Mouse (Mus musculus) limb, embryonic 13.5 days (tissue): ENCODE data around the gene Kcnc4. TPM values are rescaled to one million over a fixed set of nuclear protein-coding genes. Genes with fewer than 3 reads are reported as not detected.

Experiments used
- ATAC-seq: fragments of 200-750 bp; cut with Nextera tagmentation; 2 replicates; pipeline ENCODE4 v1.8.0; 2017; ENCODE audit warnings: low read depth, moderate number of reproducible peaks, moderate TSS enrichment; ENCODE audit not compliant: low FRiP score
- H3K27ac ChIP-seq: fragments of 300-500 bp; sonication (generic); 2 replicates; pipeline ENCODE4 v1.5.1; 2015; ENCODE audit warnings: inconsistent platforms, mild to moderate bottlenecking, moderate library complexity
- H3K27me3 ChIP-seq: fragments of 300-500 bp; sonication (generic); 2 replicates; pipeline ENCODE4 v1.6.1; 2015; ENCODE audit warnings: mild to moderate bottlenecking, inconsistent platforms
- H3K36me3 ChIP-seq: fragments of 300-500 bp; sonication (generic); 2 replicates; pipeline ENCODE4 v1.6.1; 2015; ENCODE audit warnings: inconsistent platforms, mild to moderate bottlenecking, moderate library complexity
- H3K4me1 ChIP-seq: fragments of 300-500 bp; sonication (generic); 2 replicates; pipeline ENCODE4 v1.6.1; 2015; ENCODE audit warnings: inconsistent platforms
- H3K4me2 ChIP-seq: fragments of 300-500 bp; sonication (generic); replicated peaks from 2 replicates; pipeline ENCODE4 v1.6.1; 2015; ENCODE audit warnings: inconsistent platforms, mild to moderate bottlenecking, moderate library complexity
- H3K4me3 ChIP-seq: fragments of 300-500 bp; sonication (generic); 2 replicates; pipeline ENCODE4 v1.5.1; 2015; ENCODE audit warnings: moderate library complexity, mild to moderate bottlenecking, inconsistent platforms
- H3K9ac ChIP-seq: fragments of 300-500 bp; sonication (generic); 2 replicates; pipeline ENCODE4 v1.6.1; 2015; ENCODE audit warnings: mild to moderate bottlenecking, inconsistent platforms
- H3K9me3 ChIP-seq: fragments of 300-500 bp; sonication (generic); 2 replicates; pipeline ENCODE4 v1.6.1; 2016; ENCODE audit warnings: inconsistent platforms
- WGBS: fragments of 180-500 bp; shearing (Covaris S2); methylation state at CpG from one replicate; pipeline ENCODE4 v1.1.7; 2015; 5-methylcytosine and 5-hydroxymethylcytosine counted together
- polyA plus RNA-seq: library from polyadenylated mRNA; unstranded; fragments of >200 nt; fragmentation: Nextera tagmentation; extraction: Ambion mirVana; gene quantifications from 2 replicates; pipeline ENCODE4 v1.2.1, GENCODE M21; 2015

The Kcnc4 gene
- 0.18 and 0.36 TPM in 2 replicates for polyA plus RNA-seq

DNA sequence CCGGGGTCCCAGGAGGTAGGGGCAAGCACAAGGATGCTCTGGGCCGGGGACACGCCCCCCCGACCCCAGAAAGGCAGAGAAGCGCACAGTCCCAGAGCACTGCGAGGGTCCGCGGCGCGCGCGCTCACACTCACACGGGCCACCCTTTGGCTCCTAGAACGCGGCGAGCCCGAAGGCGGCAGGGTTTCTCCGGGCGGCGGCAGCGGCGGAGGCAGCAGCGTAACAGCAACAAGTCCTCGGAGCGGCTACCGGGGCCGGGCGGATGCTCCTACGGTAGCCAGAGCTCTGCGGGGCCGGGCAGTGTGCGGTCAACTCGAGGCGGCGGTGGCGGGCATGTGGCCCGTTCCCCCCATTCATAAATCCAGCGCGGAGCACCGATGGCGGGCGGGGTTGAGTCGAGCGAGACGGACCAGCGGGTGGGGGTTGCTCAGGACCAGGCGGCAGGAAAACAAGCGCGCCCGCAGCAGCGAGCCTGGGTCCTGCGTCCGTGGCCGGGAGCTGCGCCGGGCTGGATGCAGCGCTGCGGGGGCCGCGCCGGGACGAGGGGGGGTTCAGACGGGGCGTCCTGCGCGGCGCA is at the start of gene Kcnc4:
Kcnc4 (minus strand) TSS at position 357 of the 577 bp plus-strand sequence.
- Histone ChIP-seq H3K4me3 (peak within 1 kb of the TSS; percentile 58), H3K9ac (peak within 1 kb of the TSS; percentile 60), H3K36me3 (no peaks in the 10 kb centered on the region), H3K27me3 (peaks cover 96% of the 10 kb centered on the region), H3K4me2 (peak within 1 kb of the TSS; percentile 100), H3K4me1 (peaks cover 27% of the 10 kb centered on the region), H3K27ac (no peak within 1 kb of the TSS), H3K9me3 (no peaks in the 10 kb centered on the region)
- ATAC-seq = peak; percentile 53
- under 1% methylated on average over 56 of the region's 68 CpGs for whole genome bisulfite sequencing

- H3K27me3 ChIP-seq = no peaks in the 10 kb centered on the region
- WGBS = 63% methylated on average over 8 of the region's 8 CpGs
- no peak for ATAC-seq
- H3K4me3 ChIP-seq = no peak overlapping the region
- H3K9ac ChIP-seq = no peak overlapping the region
- H3K4me1 ChIP-seq = peaks cover 28% of the 10 kb centered on the region
- H3K36me3 ChIP-seq = no peaks in the 10 kb centered on the region
- H3K4me2 ChIP-seq = no peak overlapping the region
- no peak overlapping the region for H3K27ac ChIP-seq
- no peaks in the 10 kb centered on the region for H3K9me3 ChIP-seq
Observed at GRCm38 (mm10) chr3:107508696-107509095, 49.3 kb upstream of the Kcnc4 start.

DNA sequence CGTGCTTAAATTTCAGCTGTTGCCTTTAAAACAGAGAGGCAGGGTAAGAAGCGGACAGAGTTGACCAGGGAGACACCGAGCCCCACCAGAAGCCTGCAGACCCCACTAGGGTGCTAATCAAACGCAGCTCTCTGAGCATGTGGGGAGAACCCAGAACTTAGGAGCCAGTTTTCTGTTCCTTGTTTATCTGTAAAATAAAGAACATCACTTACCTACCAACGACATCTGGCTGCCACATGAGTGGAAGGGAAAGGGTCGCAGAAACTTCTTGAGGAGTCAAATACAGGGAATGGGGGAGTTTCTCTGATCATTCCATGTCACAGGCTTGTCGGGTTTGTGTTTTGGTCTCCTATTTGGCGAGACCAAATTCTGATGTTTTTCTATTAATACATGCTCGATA is 48.6 kb upstream of the Kcnc4 start:
- Histone ChIP-seq H3K27ac (no peak overlapping the region), H3K9me3 (no peaks in the 10 kb centered on the region), H3K36me3 (no peaks in the 10 kb centered on the region), H3K4me2 (no peak overlapping the region), H3K27me3 (no peaks in the 10 kb centered on the region), H3K4me1 (peaks cover 28% of the 10 kb centered on the region), H3K9ac (no peak overlapping the region), H3K4me3 (no peak overlapping the region)
- ATAC-seq = no peak
- WGBS = 38% methylated on average over 9 of the region's 9 CpGs

- H3K4me1 ChIP-seq = peaks cover 28% of the 10 kb centered on the region
- 52% methylated on average over 4 of the region's 4 CpGs for WGBS
- no peak overlapping the region for H3K4me3 ChIP-seq
- ATAC-seq = no peak
- no peak overlapping the region for H3K4me2 ChIP-seq
- no peak overlapping the region for H3K9ac ChIP-seq
- H3K36me3 ChIP-seq = no peaks in the 10 kb centered on the region
- H3K9me3 ChIP-seq = no peaks in the 10 kb centered on the region
- no peak overlapping the region for H3K27ac ChIP-seq
- H3K27me3 ChIP-seq = no peaks in the 10 kb centered on the region
Observed at GRCm38 (mm10) chr3:107506531-107506930, 47.2 kb upstream of the Kcnc4 start.

- Histone ChIP-seq H3K27me3 (no peaks in the 10 kb centered on the region), H3K9me3 (no peaks in the 10 kb centered on the region), H3K9ac (no peak overlapping the region), H3K4me3 (no peak overlapping the region), H3K27ac (no peak overlapping the region), H3K4me2 (no peak overlapping the region), H3K4me1 (peaks cover 28% of the 10 kb centered on the region), H3K36me3 (peaks cover 3% of the 10 kb centered on the region)
- WGBS = 68% methylated on average over 4 of the region's 4 CpGs
- ATAC-seq = no peak
Observed at GRCm38 (mm10) chr3:107505464-107506367, 46.4 kb upstream of the Kcnc4 start.

DNA sequence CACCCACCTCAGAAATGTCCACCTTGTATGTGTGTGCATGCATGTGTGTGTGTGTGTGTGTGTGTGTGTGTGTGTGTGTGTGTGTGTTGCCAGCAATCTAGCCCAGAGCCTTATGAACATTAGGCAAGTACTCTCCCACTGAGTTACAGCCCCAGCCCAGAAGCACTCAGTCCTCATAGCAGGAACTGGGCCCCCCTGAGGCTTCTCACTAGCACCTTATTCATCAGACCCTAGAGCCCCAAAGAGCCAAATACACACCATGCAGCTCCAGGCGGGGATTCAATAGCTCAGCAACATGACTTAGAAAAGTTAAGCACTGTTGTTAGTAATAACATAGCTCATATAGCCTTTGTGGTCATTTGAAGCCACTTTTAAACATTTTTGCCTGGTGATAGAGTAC is 45.2 kb upstream of the Kcnc4 start:
- H3K36me3 ChIP-seq = peaks cover 15% of the 10 kb centered on the region
- H3K27me3 ChIP-seq = no peaks in the 10 kb centered on the region
- no peak overlapping the region for H3K4me3 ChIP-seq
- no peak overlapping the region for H3K9ac ChIP-seq
- peaks cover 28% of the 10 kb centered on the region for H3K4me1 ChIP-seq
- H3K9me3 ChIP-seq = peaks cover 11% of the 10 kb centered on the region
- no peak overlapping the region for H3K4me2 ChIP-seq
- no peak overlapping the region for H3K27ac ChIP-seq
- no peak for ATAC-seq
- 66% methylated on average over 1 of the region's 1 CpGs for WGBS

DNA sequence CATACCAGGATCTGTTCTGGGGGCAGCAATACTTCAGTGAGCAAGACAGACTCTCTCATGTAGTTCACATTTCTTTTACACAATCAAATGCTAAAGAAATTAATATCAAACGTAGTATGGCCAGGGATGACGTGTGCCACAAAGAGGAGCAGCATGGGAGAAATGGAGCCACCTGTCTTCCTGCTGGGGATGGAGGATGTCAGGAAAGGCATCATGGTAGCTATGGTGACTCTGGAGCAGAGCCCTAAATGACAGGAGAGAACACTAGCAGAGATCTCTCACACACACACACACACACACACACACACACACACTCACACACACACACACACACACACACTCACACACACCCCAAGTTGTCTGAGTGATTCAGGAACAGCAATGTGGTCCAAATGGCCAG is 44.4 kb upstream of the Kcnc4 start:
- H3K27me3 ChIP-seq = no peaks in the 10 kb centered on the region
- H3K4me2 ChIP-seq = no peak overlapping the region
- peaks cover 15% of the 10 kb centered on the region for H3K9me3 ChIP-seq
- H3K27ac ChIP-seq = no peak overlapping the region
- H3K4me1 ChIP-seq = peaks cover 26% of the 10 kb centered on the region
- no peak overlapping the region for H3K4me3 ChIP-seq
- no peak for ATAC-seq
- no peak overlapping the region for H3K9ac ChIP-seq
- H3K36me3 ChIP-seq = peaks cover 21% of the 10 kb centered on the region
- 80% methylated on average over 2 of the region's 2 CpGs for WGBS

GRCm38 (mm10) chr3:107501702-107502151 is 42.4 kb upstream of the Kcnc4 start:
- peaks cover 21% of the 10 kb centered on the region for H3K36me3 ChIP-seq
- H3K27me3 ChIP-seq = no peaks in the 10 kb centered on the region
- peaks cover 19% of the 10 kb centered on the region for H3K4me1 ChIP-seq
- H3K9ac ChIP-seq = no peak overlapping the region
- 18% methylated on average over 7 of the region's 7 CpGs for WGBS
- peaks cover 15% of the 10 kb centered on the region for H3K9me3 ChIP-seq
- no peak overlapping the region for H3K4me3 ChIP-seq
- H3K4me2 ChIP-seq = no peak overlapping the region
- ATAC-seq = no peak
- no peak overlapping the region for H3K27ac ChIP-seq

DNA sequence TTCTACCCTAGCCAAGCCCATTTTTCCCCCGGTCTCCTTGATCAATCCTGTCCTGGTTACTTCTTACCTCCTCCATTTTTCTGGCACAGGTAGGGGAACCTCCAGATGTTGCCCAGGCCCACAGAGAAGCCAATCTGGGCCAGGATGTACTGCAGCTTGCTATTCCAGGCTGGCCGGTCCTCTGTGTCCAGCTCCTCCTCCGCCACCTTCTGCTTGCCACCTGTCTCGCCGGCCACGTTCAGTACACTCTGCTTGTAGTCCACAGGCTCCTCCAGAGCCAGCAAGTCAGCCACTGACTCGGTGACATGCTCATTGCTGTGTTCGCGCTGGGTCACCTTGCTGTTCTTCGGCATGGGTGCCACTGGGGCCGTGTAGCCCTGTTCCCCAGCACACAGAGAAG is 40.9 kb upstream of the Kcnc4 start:
- peaks cover 5% of the 10 kb centered on the region for H3K4me1 ChIP-seq
- 96% methylated on average over 11 of the region's 11 CpGs for WGBS
- no peak for ATAC-seq
- no peak overlapping the region for H3K9ac ChIP-seq
- H3K9me3 ChIP-seq = peaks cover 15% of the 10 kb centered on the region
- H3K4me2 ChIP-seq = no peak overlapping the region
- no peak overlapping the region for H3K4me3 ChIP-seq
- no peak overlapping the region for H3K27ac ChIP-seq
- H3K27me3 ChIP-seq = no peaks in the 10 kb centered on the region
- H3K36me3 ChIP-seq = peaks cover 26% of the 10 kb centered on the region

DNA sequence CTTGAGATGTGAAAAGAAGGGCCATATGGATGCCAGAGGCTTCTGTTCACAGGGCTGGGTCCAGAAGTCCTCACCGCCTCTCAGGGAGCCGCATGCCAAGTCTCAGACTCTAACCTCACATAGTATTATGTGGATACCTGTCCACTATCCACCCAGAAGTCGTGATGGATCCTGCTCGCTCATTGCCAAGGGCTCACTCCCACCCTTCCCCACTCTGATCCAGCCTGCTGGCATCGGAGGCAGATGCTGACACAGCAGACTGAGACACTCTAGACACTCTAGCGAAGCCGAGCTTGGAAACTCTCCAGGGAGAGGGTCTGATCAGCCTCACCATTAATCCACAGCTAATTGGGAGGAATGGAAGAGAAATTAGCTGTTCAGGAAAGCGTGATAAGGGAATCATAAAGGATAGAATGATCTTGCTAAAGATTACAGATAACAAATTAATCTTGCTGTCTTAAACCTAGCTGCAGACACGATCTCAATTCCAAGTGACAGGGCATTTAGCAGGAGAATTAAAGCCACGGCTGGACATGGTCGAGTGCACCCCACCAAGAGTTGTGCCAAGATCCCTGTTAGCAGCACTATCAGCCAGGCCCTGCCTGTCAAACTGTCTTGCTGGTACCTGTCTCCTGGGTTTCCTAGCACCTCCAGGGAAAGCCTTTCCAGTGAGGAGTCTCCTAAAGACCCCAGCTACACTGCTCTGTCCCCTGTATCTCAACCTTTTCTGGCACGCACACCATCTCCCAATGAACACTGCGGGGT is 36.9 kb upstream of the Kcnc4 start:
- 76% methylated on average over 13 of the region's 13 CpGs for WGBS
- no peak for ATAC-seq
- H3K9ac ChIP-seq = no peak overlapping the region
- no peak overlapping the region for H3K4me3 ChIP-seq
- no peaks in the 10 kb centered on the region for H3K27me3 ChIP-seq
- H3K4me1 ChIP-seq = peaks cover 14% of the 10 kb centered on the region
- peaks cover 15% of the 10 kb centered on the region for H3K9me3 ChIP-seq
- H3K36me3 ChIP-seq = peaks cover 42% of the 10 kb centered on the region
- no peak overlapping the region for H3K4me2 ChIP-seq
- no peak overlapping the region for H3K27ac ChIP-seq

- Histone ChIP-seq H3K4me1 (peaks cover 18% of the 10 kb centered on the region), H3K27me3 (no peaks in the 10 kb centered on the region), H3K27ac (no peak overlapping the region), H3K36me3 (peaks cover 38% of the 10 kb centered on the region), H3K4me3 (no peak overlapping the region), H3K9ac (no peak overlapping the region), H3K9me3 (peaks cover 13% of the 10 kb centered on the region), H3K4me2 (no peak overlapping the region)
- ATAC-seq = no peak
- 96% methylated on average over 6 of the region's 6 CpGs for WGBS
Observed at GRCm38 (mm10) chr3:107495524-107495923, 36.2 kb upstream of the Kcnc4 start.

GRCm38 (mm10) chr3:107491459-107491858 is 32.1 kb upstream of the Kcnc4 start:
- 26% methylated on average over 6 of the region's 6 CpGs for WGBS
- H3K9me3 ChIP-seq = no peaks in the 10 kb centered on the region
- no peaks in the 10 kb centered on the region for H3K27me3 ChIP-seq
- no peak overlapping the region for H3K9ac ChIP-seq
- H3K4me3 ChIP-seq = no peak overlapping the region
- H3K36me3 ChIP-seq = peaks cover 22% of the 10 kb centered on the region
- H3K4me1 ChIP-seq = peaks cover 18% of the 10 kb centered on the region
- H3K4me2 ChIP-seq = peak overlapping the region; percentile 3; the same call in 1 of the 2 replicates
- ATAC-seq = peak; percentile 86
- H3K27ac ChIP-seq = peak overlapping the region; percentile 70; the same call in 1 of the 2 replicates
